Mouse (Mus musculus): Measurements from ENCODE around the gene Fcgrt. TPM values are rescaled to one million over a fixed set of nuclear protein-coding genes. Genes with fewer than 3 reads are reported as not detected.

Fcgrt gene
- polyA plus RNA-seq, 1 experiment from 2014 or later, result 93.5 TPM

GRCm38 (mm10) chr7:45091001-45091990 is 12.4 kb downstream of the Fcgrt start:
- H3K4me2 ChIP-seq, result peak overlapping the region; percentile 79
- 8% methylated on average over 35 of the region's 35 CpGs for WGBS
- peaks cover 36% of the 10 kb centered on the region for H3K36me3 ChIP-seq
- H3K4me3 ChIP-seq (replicated peaks), result peak overlapping the region; percentile 59
- H3K9me3 ChIP-seq (replicated peaks), result no peaks in the 10 kb centered on the region
- no peaks in the 10 kb centered on the region for H3K27me3 ChIP-seq
- peaks cover 47% of the 10 kb centered on the region for H3K4me1 ChIP-seq
- H3K9ac ChIP-seq, result peak overlapping the region; percentile 77
- ATAC-seq (replicated peaks; ENCODE audit: low FRiP score), result peak; percentile 52
- H3K27ac ChIP-seq, result peak overlapping the region; percentile 90

- peak overlapping the region; percentile 77; the same call in 1 of the 2 replicates for H3K9ac ChIP-seq
- no peaks in the 10 kb centered on the region for H3K27me3 ChIP-seq
- H3K36me3 ChIP-seq, result peaks cover 42% of the 10 kb centered on the region
- H3K4me1 ChIP-seq, result peaks cover 45% of the 10 kb centered on the region
- H3K4me3 ChIP-seq (replicated peaks), result peak overlapping the region; percentile 59
- ATAC-seq (replicated peaks; ENCODE audit: low FRiP score), result no peak
- H3K4me2 ChIP-seq, result peak overlapping the region; percentile 79
- no peaks in the 10 kb centered on the region for H3K9me3 ChIP-seq (replicated peaks)
- 76% methylated on average over 13 of the region's 13 CpGs for WGBS
- H3K27ac ChIP-seq, result peak overlapping the region; percentile 90; the same call in 1 of the 2 replicates
These were observed 13.2 kb downstream of the Fcgrt start for GRCm38 (mm10) chr7:45090251-45090977.

- Histone ChIP-seq H3K27ac (no peak overlapping the region), H3K9me3 (replicated peaks) (no peaks in the 10 kb centered on the region), H3K27me3 (no peaks in the 10 kb centered on the region), H3K36me3 (peaks cover 60% of the 10 kb centered on the region), H3K4me1 (peaks cover 27% of the 10 kb centered on the region), H3K9ac (no peak overlapping the region), H3K4me2 (no peak overlapping the region), H3K4me3 (replicated peaks) (no peak overlapping the region)
- WGBS, result 94% methylated on average over 17 of the region's 17 CpGs
- ATAC-seq (replicated peaks; ENCODE audit: low FRiP score), result no peak
These were observed 15.1 kb downstream of the Fcgrt start for GRCm38 (mm10) chr7:45088597-45088996.

- Histone ChIP-seq H3K9ac (no peak overlapping the region), H3K27me3 (no peaks in the 10 kb centered on the region), H3K27ac (no peak overlapping the region), H3K9me3 (replicated peaks) (no peaks in the 10 kb centered on the region), H3K4me1 (peaks cover 28% of the 10 kb centered on the region), H3K36me3 (peaks cover 78% of the 10 kb centered on the region), H3K4me3 (replicated peaks) (no peak overlapping the region), H3K4me2 (no peak overlapping the region)
- ATAC-seq (replicated peaks; ENCODE audit: low FRiP score), result no peak
- 84% methylated on average over 4 of the region's 4 CpGs for WGBS
These were observed 17.6 kb downstream of the Fcgrt start for GRCm38 (mm10) chr7:45086084-45086483.

- Histone ChIP-seq H3K36me3 (peaks cover 69% of the 10 kb centered on the region), H3K27me3 (no peaks in the 10 kb centered on the region)
These were observed 20.3 kb downstream of the Fcgrt start for GRCm38 (mm10) chr7:45083300-45083890.

GRCm38 (mm10) chr7:45082401-45083299 is 21.0 kb downstream of the Fcgrt start:
- H3K4me1 ChIP-seq, result peaks cover 21% of the 10 kb centered on the region; the same call in 1 of the 2 replicates
- no peak overlapping the region for H3K4me2 ChIP-seq
- H3K9me3 ChIP-seq (replicated peaks), result no peaks in the 10 kb centered on the region
- peaks cover 65% of the 10 kb centered on the region for H3K36me3 ChIP-seq
- H3K27me3 ChIP-seq, result no peaks in the 10 kb centered on the region
- no peak overlapping the region for H3K9ac ChIP-seq
- WGBS, result 69% methylated on average over 25 of the region's 25 CpGs
- 0 out of 2 replicates have a peak overlapping the region, but pooled peaks have one; percentile 7 for H3K4me3 ChIP-seq (replicated peaks)
- ATAC-seq (replicated peaks; ENCODE audit: low FRiP score), result 0 out of 2 replicates have a peak, but pooled peaks have one; percentile 8
- peak overlapping the region; percentile 74 for H3K27ac ChIP-seq

More at GRCm38 (mm10) chr7:45083300-45083890, 20.3 kb downstream of the Fcgrt start:
- H3K9me3 ChIP-seq (replicated peaks), result no peaks in the 10 kb centered on the region
- H3K4me1 ChIP-seq, result peaks cover 21% of the 10 kb centered on the region; the same call in 1 of the 2 replicates
- H3K9ac ChIP-seq, result no peak overlapping the region
- ATAC-seq (replicated peaks; ENCODE audit: low FRiP score), result no peak
- H3K4me2 ChIP-seq, result no peak overlapping the region
- H3K27ac ChIP-seq, result peak overlapping the region; percentile 74; the same call in 1 of the 2 replicates
- WGBS, result 82% methylated on average over 22 of the region's 22 CpGs
- H3K4me3 ChIP-seq (replicated peaks), result no peak overlapping the region

GRCm38 (mm10) chr7:45081016-45081415 is 22.6 kb downstream of the Fcgrt start:
- Histone ChIP-seq H3K4me2 (no peak overlapping the region), H3K27me3 (no peaks in the 10 kb centered on the region), H3K36me3 (peaks cover 65% of the 10 kb centered on the region), H3K9me3 (replicated peaks) (no peaks in the 10 kb centered on the region), H3K4me1 (peaks cover 21% of the 10 kb centered on the region; the same call in 1 of the 2 replicates), H3K4me3 (replicated peaks) (no peak overlapping the region), H3K27ac (peak overlapping the region; percentile 41; the same call in 1 of the 2 replicates), H3K9ac (no peak overlapping the region)
- WGBS, result 57% methylated on average over 5 of the region's 5 CpGs
- ATAC-seq (replicated peaks; ENCODE audit: low FRiP score), result no peak

GRCm38 (mm10) chr7:45079856-45080255 is 23.8 kb downstream of the Fcgrt start:
- 2% methylated on average over 10 of the region's 10 CpGs for WGBS
- no peak overlapping the region for H3K9ac ChIP-seq
- no peak overlapping the region for H3K4me3 ChIP-seq (replicated peaks)
- H3K4me1 ChIP-seq, result peaks cover 30% of the 10 kb centered on the region
- ATAC-seq (replicated peaks; ENCODE audit: low FRiP score), result peak; percentile 16; the same call in 1 of the 2 replicates
- H3K4me2 ChIP-seq, result no peak overlapping the region
- no peaks in the 10 kb centered on the region for H3K9me3 ChIP-seq (replicated peaks)
- no peaks in the 10 kb centered on the region for H3K27me3 ChIP-seq
- H3K27ac ChIP-seq, result no peak overlapping the region
- H3K36me3 ChIP-seq, result peaks cover 63% of the 10 kb centered on the region

- Histone ChIP-seq H3K27ac (no peak overlapping the region), H3K4me3 (replicated peaks) (no peak overlapping the region), H3K9ac (no peak overlapping the region), H3K4me2 (no peak overlapping the region), H3K36me3 (peaks cover 61% of the 10 kb centered on the region), H3K9me3 (replicated peaks) (no peaks in the 10 kb centered on the region), H3K27me3 (no peaks in the 10 kb centered on the region), H3K4me1 (peaks cover 30% of the 10 kb centered on the region)
- 33% methylated on average over 9 of the region's 9 CpGs for WGBS
- no peak for ATAC-seq (replicated peaks; ENCODE audit: low FRiP score)
These were observed 25.1 kb downstream of the Fcgrt start for GRCm38 (mm10) chr7:45078513-45078912.

GRCm38 (mm10) chr7:45077829-45078228 is 25.8 kb downstream of the Fcgrt start:
- peaks cover 56% of the 10 kb centered on the region for H3K36me3 ChIP-seq
- no peak for ATAC-seq (replicated peaks; ENCODE audit: low FRiP score)

GRCm38 (mm10) chr7:45077322-45077721 is 26.3 kb downstream of the Fcgrt start:
- no peaks in the 10 kb centered on the region for H3K9me3 ChIP-seq (replicated peaks)
- peaks cover 51% of the 10 kb centered on the region for H3K36me3 ChIP-seq
- 89% methylated on average over 14 of the region's 14 CpGs for WGBS
- H3K9ac ChIP-seq, result no peak overlapping the region
- peaks cover 18% of the 10 kb centered on the region for H3K4me1 ChIP-seq
- H3K4me2 ChIP-seq, result no peak overlapping the region
- no peak overlapping the region for H3K4me3 ChIP-seq (replicated peaks)
- H3K27ac ChIP-seq, result no peak overlapping the region
- no peaks in the 10 kb centered on the region for H3K27me3 ChIP-seq
- ATAC-seq (replicated peaks; ENCODE audit: low FRiP score), result no peak

More at GRCm38 (mm10) chr7:45077829-45078228, 25.8 kb downstream of the Fcgrt start:
- no peak overlapping the region for H3K4me3 ChIP-seq (replicated peaks)
- H3K9me3 ChIP-seq (replicated peaks), result no peaks in the 10 kb centered on the region
- H3K9ac ChIP-seq, result no peak overlapping the region
- no peaks in the 10 kb centered on the region for H3K27me3 ChIP-seq
- no peak overlapping the region for H3K27ac ChIP-seq
- 86% methylated on average over 2 of the region's 2 CpGs for WGBS
- no peak overlapping the region for H3K4me2 ChIP-seq
- H3K4me1 ChIP-seq, result peaks cover 23% of the 10 kb centered on the region
